Mouse (Mus musculus) layer of hippocampus, adult 8-10 months (tissue): ENCODE data around the gene Mapkapk5. TPM values are rescaled to one million over a fixed set of nuclear protein-coding genes. Genes with fewer than 3 reads are reported as not detected.

Experiments
- DNase-seq, 2 experiments: peaks; one replicate each; pipeline ENCODE4 v3.0.0; 2022; ENCODE audit warnings: low spot score in 2 of 2
- total RNA-seq, 4 experiments: library from RNA; stranded (reverse); gene quantifications; 2 replicates each; pipeline ENCODE4 v1.2.4; 2022

Mapkapk5 gene
- total RNA-seq, result 10 to 100 TPM; 68.7 to 83.4 (median 75.2) TPM

DNA sequence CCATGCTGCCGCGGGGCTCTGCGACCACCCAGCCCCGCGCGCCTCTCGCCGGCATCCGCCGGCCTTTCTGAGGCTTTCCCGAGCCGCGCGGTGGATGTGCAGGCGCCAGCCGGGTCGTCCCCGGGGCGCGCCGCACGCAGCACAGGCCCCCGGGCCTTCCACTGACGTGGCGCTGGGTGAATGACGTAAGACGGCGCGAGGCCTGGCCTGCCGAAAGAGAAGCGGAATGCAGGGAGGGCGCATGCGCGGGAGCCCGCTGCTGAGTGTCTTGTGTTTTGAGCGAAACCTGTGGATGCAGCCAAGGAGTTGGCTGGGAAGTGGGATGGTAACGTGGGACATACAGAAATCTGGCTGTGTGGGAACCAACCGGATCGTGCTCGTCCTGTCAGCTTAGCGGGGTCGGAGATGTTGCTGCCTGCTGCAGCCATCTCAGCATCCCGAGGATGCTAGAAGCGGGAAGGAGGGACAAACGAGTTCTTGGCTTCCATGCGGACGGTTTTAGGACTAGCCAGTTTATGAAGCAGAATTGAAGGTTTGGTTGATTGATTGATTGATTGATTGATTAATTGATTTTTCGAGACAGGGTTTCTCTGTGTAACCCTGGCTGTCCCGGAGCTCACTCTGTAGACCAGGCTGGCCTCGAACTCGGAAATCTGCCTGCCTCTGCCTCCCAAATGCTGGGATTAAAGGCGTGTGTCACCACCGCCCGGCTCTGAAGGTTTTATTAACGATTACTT lies at the start of gene Mapkapk5:
Gene Mapkapk5, minus strand, starts transcription at position 113 of the 737 bp plus-strand sequence.
- DNase-seq, result peak; percentile 94 to 98

DNA sequence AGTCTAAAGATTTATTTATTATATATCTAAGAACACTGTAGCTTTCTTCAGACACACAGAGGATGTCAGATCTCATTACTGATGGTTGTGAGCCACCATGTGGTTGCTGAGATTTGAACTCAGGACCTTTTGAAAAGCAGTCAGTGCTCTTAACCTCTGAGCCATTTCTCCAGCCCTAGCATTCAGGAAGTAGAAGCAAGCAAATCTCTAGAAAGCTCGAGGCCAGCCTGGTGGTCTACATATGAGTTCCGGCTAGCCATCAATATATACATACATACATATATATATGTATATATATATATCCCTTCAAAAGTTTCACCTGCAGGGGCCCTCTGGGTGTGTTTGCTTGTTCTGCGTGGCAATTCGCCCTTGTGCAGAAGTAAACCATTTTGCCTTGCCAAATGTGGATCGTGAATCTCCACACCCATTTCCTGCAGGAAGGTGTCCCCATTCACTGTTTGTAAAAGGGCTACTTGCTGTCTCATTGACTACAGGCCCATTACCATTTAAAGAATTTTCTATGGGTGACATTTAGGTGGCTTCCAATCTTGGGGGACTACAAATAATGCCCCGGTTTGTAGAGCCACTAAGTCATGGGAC lies 49.1 kb upstream of the Mapkapk5 start:
- DNase-seq, result no peak

DNA sequence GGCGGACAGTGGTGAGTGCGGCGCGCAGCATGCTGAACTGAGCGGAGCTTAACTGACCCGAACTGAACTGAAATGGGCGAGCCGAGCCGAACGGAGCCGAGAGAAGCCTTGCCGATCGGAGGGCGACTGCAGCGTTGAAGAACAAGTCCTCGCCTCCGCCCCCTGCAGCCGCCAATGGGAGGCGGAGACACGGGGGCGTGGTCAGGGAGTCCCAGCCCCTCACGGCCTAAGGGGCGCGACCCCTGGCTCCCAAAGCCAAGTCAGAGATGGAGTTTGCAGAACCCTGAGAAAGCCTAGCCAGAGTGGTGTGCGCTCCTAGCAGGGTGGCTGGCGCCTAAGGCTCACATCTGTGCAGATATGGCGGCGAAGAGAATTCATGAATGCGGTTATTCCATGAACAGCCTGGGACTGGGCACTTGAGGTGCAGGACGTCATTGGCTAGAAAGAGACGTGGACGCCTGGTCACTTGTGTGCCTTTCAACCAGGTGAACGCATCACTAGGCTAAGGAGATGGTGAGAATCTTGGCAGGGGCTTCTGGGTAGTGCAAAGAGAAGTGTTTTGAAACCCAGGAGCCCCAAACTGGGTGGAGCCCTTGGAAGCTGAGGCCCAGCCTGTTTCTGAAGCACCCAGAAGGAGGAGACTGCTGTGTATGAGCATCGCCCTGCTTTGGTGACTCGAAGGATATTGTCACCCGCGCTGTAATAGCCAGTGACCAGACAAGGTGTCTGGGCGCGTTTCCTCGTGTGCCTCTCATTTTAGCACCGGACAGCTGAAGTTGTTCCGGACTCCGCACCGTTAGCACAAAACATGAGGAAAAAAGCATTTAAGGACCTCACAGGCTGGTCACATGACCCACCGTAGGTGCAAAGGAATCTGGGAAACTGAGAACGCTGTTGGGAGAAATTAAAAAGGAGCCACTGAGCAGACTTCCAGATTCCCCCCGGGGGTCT lies 48.0 kb upstream of the Mapkapk5 start, which contains the start of gene Aldh2:
Gene Aldh2, minus strand, starts transcription at position 374 of the 951 bp plus-strand sequence.
- DNase-seq, result peak; percentile 71 to 74

DNA sequence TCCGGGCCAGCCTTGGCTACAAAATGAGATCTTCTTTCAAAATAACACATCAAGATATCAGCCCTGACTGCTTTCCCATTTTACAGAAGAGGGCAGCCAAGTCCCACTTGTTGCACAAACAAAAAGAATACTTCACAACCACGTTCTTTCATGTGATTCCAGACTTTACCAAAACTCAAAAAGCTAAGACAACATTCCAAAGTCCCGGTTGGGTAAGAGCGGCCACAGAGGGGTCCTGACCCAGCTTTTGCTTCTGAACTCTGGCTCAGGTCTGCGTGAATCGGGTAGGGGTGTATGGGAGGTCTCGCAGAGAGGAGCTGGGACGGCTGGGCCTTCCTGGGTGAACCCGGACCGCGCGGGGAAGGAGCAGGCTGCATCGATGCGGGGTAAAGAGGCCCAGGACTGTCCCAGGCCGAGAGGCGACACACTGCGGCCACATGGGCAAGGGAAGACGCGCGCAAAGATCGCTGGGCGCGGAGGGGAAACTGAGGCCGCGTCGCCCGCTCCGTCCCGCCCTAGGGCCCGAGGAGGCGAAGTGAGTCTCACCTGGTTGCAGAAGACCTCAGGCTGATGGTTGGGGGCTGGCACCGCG lies 47.2 kb upstream of the Mapkapk5 start:
- DNase-seq, result no peak

DNA sequence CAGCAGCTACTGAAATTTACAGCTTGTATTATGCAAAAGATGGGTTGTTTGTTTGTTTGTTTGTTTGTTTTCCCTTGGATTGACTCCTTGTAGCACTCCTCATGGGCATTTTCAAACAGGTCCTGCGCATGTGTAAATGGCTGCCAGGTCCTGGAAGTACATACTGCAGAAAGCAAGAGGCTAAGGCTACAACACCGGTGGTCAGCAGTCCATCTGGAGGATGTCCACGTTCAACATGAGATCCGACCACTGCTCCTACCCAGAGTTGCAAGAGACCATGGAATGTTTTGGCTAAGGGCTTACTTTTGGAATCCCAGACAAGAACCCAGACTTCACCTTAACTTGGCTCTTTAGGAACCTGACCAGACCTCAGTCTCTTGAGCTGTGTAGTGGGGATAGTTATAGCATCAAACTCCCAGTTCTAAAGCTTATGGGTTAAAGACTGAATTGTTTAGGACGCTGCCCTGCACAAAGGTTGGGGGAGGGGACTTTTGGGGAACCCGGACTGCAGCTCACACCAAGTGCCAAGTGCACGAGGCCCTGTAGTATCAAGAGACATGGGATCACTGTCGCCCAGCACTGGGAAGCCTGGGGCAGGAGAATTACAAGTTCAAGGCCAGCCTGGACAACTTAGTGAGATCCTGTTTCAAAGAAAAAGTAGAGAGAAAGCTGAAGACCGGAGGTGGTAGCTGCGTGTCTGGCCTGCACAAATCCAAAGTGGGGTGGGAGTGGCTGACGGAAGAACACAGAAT lies 46.5 kb upstream of the Mapkapk5 start:
- DNase-seq, result no peak

DNA sequence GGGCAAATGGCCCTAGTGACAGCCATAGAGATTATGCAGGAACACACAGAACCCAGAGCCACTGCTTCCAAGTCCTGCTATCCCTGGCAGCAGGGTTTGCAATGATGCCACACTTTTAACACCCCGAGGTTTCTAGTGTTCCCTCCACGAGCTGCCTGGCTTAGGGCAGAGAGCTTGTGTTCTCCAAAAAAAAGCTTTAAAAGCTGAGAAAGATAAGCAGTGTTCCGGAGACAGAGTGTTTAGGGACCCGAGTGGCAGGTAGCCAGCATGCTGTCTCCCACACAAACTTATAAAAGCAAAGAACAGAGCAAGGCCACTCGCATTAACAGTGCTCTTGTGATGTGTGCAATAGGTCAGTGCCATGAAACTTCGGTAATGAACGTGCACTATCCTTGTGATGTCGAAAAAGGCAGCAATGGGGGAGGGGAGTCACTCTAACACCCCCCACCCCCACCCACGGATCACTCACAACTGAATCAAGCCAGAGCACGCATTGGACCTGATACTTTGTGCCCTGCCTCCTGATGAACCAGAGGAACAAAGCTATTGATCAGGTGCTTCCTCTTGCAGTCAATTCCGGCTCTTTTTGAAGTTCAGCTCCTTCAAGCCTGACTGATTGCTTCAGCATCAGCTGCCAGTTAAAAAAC lies 45.8 kb upstream of the Mapkapk5 start:
- DNase-seq, result no peak

DNA sequence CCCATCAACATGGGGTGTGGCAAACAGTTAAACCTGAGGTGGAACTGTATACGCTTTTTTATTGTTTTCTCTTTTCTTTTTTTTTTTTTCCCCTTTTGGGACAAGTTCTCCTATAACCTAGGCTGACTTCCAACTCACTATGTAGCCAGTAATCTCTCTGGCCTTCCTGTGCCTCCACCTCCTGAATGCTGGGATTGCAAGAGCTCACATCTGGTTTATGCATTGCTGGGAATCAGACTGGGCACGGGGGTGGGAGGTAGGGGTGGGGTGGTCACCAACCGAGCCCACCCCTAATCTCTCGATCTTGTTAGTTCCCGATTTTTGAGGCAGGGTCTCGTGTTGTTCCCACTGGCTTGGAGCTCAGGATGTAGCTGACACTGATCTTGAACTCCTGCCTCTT lies 44.2 kb upstream of the Mapkapk5 start:
- DNase-seq, result no peak

DNA sequence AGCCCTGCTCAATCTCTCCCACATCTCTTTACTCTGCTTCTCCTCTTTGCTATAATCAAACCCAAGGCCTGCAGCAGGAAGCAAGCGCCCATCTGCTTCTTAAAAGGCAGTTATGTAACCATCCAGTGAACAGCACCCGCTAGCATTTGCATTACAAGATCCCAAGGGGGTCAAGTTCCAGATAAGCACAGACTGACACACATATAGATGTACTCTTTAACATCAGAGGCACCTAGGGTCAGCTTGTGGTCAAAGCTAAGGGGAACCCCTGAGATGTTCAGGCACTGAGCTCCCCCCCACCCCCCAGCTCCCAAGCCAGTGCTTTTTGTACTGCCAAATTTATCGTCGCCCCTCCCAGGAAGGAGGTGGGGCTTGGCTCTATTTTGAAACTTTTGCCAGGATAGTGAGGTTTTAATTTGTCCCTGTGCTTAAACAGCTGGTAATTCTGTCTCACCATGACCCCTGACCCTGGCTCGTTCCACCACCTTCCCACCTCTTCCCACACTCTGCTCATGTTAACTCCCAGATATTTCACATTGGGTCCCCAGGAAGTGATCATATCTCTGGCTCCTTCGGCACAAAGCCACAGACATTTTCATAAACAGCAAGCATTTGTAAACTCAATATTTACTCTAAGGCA lies 40.8 kb upstream of the Mapkapk5 start:
- peak; percentile 71 to 72 for DNase-seq

DNA sequence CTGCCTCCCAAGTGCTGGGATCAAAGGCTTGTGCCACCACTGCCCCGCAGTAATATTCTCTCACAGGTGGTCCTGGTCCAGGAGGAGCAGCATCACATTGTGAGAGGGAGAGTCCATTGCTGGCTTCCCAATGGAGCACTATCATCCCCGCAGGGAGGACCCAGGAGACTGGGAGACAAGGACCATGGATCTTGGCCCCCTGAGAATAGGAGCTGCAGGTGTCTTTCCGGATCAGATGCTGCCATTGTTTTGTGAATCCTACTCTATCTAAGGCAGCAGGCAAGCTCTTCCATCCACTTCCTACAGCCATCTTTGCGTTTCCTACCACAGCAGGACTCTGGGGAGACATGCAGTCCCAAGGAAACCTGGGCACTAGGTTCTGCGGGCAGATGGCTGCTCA lies 40.0 kb upstream of the Mapkapk5 start:
- no peak for DNase-seq

DNA sequence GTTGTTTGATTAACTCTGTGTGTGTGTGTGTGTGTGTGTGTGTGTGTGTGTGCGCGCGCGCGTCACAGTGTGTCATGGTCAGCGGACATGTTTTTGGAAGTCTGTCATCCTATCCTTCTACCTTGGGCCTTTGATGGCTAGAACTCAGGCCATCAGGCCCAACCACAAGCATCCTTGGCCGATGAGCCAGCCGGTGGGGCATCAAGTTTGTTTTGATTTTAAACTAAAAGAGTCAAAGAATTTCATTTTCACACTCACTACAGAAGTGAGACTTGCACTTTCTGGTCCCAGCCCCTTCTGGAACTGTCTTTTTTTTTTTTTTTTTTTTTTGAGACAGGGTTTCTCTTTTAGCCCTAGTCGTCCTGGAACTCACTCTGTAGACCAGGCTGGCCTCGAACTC lies 39.3 kb upstream of the Mapkapk5 start:
- DNase-seq, result no peak

DNA sequence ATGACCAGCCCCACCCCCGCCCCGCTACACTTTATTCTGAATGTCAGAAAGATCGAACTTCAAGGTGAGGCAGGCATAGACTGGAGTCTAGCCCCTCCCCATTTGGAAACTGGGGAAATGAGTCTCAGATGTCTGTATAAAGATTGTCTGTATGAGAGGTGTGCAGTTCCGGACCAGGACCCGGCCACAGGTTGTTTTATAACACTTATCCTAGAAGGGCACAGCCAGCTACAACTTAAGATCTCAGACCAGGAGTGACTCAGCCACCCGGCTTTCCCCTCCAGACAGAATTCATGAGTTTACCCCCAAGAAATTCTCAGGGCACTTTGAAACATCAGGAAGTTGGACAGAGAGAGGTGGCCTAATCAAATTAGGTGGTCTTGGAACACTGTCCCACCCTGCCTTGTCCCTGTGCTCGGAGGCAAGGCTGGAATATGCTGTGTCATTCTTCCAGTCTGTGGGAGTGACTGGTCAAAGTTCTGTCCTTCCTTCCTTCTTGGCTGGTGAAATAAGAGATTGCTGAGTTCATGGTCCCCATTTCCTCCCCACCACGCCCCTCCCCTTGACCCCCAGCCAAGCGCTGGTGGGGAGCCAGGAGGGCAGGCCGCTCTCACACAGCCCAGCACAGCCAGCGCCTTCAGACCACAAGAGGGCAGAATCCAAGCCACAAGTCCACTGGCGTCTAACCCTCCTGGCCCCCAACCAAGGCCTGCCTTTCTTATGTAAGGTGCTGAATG lies 38.2 kb upstream of the Mapkapk5 start:
- DNase-seq, result peak; percentile 69 to 74

DNA sequence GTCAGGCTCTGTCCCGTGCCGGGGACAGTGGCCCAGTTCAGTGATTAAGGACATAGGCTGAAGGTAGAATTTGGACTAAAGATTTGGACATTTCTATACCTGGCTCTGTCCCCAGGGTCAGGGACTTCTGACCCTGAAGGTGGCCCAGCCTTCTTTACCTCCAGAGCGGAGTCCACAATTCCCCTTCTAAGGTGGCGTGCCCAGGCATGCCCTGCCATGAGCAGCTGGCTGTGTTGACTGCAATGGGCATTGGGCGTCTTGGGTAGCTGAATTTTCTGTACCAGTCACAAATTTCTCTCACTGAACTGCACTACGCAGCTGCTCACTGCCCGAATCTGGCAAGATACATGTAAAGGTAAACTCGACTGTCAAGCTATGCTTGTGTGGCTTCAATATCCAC lies 36.2 kb upstream of the Mapkapk5 start:
- no peak for DNase-seq

DNA sequence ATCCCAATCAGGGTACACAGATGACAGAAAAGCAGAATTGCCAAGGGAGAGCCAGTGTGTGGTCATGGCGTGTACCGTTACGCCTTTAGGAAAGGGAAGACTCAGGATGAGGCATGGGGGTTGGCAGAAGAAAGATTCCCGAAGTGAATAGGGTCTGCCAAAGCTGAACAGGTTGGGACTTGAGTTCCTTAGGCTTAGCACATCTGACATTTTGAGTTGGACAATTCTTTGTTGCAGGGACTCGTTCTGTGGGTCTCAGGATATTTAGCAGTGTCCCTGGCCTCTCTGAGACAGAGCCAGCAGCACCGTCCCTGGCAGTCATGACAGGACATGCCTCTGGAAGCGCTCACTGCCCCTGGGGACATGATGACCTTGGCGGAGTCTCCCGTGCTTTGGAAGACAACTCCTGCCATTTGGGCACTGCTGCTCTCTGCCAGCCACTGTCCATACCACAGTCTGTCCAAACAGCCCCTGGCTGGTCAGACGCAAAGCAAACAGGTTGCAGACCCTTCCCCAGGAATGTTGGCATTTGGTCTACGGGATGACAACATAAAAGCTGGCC lies 31.3 kb upstream of the Mapkapk5 start:
- DNase-seq, result no peak

DNA sequence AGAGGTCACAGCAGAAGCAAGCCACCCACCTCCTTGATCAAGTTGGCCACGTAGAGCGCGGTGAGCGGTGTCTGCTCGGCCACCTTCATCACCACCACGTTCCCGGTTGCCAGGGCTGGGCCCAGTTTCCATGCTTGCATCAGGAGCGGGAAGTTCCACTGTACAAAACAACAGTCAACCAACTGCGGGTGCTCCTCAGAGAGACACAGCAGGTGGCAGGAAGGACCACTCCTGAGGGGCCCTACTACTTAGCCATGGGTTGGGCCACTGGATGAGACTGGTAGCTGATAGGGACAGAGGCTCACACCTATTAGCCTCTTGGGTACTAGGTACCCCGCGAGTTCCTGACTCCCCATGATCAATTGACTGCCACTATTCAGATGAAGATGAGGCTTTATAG lies 30.2 kb upstream of the Mapkapk5 start:
- DNase-seq, result no peak

DNA sequence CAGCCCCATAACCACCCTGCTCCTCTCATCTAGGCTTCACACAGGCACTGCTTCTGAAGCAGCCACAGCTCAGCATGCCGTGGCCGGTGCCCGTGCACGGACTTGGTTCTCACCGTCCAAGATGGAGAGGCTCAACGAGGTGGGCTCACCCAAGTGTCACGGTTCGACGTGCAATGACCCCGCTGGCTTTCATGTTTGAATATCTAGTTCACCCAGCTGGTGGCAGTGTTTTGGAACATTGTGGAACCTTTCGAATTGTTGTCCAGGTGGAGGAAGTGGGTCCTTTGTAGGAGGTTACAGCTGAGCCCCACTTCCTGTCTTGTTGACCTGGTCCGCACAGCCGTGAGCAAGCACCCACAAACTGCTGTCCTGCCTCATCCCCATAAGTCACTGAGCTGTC lies 28.4 kb upstream of the Mapkapk5 start:
- DNase-seq, result no peak

DNA sequence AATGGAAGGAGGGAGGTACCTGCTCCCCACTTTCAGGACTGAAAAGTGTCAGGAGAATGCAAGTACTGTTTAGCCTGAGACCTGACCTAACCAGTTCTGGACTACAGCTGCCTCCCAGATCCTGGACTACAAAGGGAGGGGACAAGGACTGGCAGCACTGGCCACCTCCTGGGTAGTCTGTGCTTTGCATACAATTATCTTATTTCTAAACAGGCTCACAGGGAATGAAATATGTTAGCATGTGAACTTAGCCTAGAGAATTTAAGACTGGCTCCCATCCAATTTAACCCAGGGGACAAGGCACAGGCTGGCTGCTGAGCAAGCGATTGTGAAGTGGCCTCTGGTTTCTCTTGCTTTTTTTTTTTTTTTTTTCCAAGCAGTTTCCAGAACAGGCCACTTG lies 25.1 kb upstream of the Mapkapk5 start:
- DNase-seq, result no peak

DNA sequence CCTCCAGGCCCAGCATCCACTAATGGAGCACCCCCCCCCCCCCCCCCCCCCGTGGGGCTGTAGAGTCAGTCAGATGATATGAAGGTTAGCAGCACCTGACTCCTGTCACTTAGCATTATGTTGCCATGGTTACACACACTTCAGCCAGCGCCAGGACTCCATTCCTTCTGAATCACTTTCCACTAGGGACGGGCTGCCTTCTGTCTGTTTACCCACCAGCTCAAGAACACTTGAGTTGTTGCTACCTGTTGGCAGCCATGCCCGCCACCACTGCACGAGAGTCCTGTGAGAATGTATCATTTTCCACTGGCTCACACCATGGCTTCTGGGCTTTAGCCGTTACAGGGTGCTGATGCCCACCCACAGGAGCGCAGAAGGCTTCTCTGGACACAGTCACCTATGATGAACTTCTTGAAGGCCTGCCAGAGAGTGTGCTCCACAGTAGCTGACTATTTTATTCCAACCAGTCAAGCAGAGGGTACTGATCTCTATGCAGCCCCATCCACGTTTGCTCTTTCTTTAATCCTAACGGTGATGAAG lies 24.2 kb upstream of the Mapkapk5 start:
- DNase-seq, result no peak

DNA sequence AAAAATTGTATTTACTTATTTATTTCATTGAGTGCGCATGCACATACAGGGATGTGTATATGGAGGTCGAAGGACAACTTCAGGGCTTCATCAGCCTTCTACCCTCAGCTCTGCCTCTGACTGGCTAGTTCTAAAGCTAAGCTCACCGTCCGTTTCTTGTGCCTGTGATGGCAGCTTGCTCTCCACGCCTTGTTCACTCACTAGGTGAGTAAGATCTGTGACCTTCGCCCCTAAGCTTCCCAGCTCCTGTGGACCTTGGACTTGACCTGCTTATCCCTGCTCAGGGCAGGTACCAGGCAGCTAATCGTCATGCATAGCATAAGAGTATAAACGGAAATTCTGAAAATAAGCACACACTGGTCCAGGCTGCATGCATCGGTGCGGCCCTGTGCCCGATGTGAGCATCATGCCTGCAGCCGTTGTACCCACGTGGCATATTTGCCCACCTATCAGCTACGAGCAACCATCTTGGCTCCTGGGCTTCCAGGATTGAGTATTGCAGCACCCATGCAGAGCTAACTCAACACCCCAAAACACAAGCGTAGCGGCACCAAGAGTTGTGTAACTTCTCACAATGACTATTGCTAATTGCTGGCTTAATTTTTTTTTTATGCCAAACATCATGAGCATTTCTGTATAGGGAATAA lies 20.5 kb upstream of the Mapkapk5 start:
- DNase-seq, result no peak
